Mouse (Mus musculus): ENCODE data around the gene Dclk2. TPM values are rescaled to one million over a fixed set of nuclear protein-coding genes. Genes with fewer than 3 reads are reported as not detected.

Gene Dclk2
- polyA plus RNA-seq, 1 experiment from 2014 or later, result 22.7 TPM

Other genes with a start within 250 kb of the Dclk2 start
- gene Cd1d1, start 78.6 kb upstream of the Dclk2 start, polyA plus RNA-seq (2016; fragmentation: Nextera tagmentation; extraction: Ambion mirVana), result 17.0 and 22.1 TPM in 2 replicates

Data from forebrain, embryonic 10.5 days (tissue).